Mouse (Mus musculus) macrophage (primary cell): Measurements from ENCODE around the gene Rere. TPM values are rescaled to one million over a fixed set of nuclear protein-coding genes. Genes with fewer than 3 reads are reported as not detected.

Source experiments
- H3K27ac ChIP-seq: fragments of 350-480 bp; formaldehyde crosslinking; 2 replicates; pipeline ENCODE4 v1.9.0; 2021
- H3K36me3 ChIP-seq: fragments of 350-480 bp; formaldehyde crosslinking; 2 replicates; pipeline ENCODE4 v1.9.0; 2021; ENCODE audit errors: inconsistent target
- H3K4me3 ChIP-seq: fragments of 350-480 bp; formaldehyde crosslinking; 2 replicates; pipeline ENCODE4 v1.9.0; 2021; ENCODE audit errors: inconsistent target
- H3K79me2 ChIP-seq: fragments of 350-480 bp; formaldehyde crosslinking; 2 replicates; pipeline ENCODE4 v1.9.0; 2021; ENCODE audit errors: inconsistent target
- WGBS: methylation state at CpG from one replicate; pipeline ENCODE4 v1.1.7; 2026; ENCODE audit warnings: inconsistent platforms; ENCODE audit not compliant: missing documents; 5-methylcytosine and 5-hydroxymethylcytosine counted together
- polyA plus RNA-seq: library from polyadenylated mRNA; stranded (reverse); fragments of 250-400 nt; gene quantifications from 3 replicates; pipeline ENCODE4 v1.2.4, GENCODE M21; 2018; ENCODE audit warnings: inconsistent platforms

Gene Rere
- polyA plus RNA-seq, 1 experiment from 2014 or later, result 55.3 TPM

DNA sequence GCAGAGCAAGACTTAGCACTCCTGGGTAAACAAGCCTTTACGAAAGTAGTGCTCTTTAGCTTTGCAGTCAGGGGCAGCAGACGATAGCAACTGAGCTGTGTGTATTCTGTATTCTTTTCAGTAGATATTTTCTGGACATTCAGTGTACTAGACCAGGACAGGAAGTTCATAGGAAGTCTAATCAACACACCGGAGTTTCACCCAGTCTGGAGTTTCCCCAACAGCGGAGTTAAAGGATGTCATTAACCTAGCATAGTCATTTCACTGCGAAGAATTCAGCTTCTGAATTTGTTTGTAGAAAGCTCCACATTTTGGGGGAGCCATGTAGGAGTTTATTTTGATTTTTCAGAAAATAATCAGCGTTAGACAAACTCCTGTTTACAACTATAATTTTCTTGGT lies 125.4 kb downstream of the Rere start:
- Histone ChIP-seq H3K36me3 (no peaks in the 10 kb centered on the region; the same call in 1 of the 2 replicates), H3K4me3 (no peak overlapping the region), H3K27ac (no peak overlapping the region), H3K79me2 (peaks cover 20% of the 10 kb centered on the region; the same call in 1 of the 2 replicates)
- 86% methylated on average over 5 of the region's 6 CpGs for WGBS

GRCm38 (mm10) chr4:150414296-150414695 lies 132.8 kb downstream of the Rere start:
- Histone ChIP-seq H3K79me2 (no peaks in the 10 kb centered on the region; the same call in 1 of the 2 replicates), H3K36me3 (no peaks in the 10 kb centered on the region)
- 95% methylated on average over 5 of the region's 5 CpGs for WGBS

DNA sequence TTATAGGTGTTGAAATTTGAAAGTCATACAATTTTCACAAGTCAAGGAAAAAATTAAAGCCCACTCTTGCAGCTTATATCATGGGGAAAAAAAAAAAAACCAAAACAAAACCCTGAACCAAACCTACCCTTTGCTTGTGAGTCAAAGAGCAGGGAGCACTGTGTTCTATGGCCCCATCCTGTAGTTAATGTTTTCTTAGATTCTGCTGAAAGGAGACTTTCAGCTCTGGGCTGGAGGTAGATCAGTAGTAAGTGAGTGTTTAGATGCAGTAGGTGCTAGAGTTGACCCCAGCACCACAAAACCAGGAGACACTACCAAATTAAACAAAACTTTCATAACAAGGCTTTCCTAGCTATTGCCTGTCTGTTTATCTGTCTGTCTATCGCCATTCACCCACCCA lies 133.3 kb downstream of the Rere start:
- Histone ChIP-seq H3K27ac (no peak overlapping the region), H3K4me3 (no peak overlapping the region), H3K36me3 (no peaks in the 10 kb centered on the region), H3K79me2 (no peaks in the 10 kb centered on the region; the same call in 1 of the 2 replicates)
- WGBS, result 100% methylated on average over 1 of the region's 1 CpGs

More at GRCm38 (mm10) chr4:150414296-150414695, 132.8 kb downstream of the Rere start:
- Histone ChIP-seq H3K27ac (no peak overlapping the region), H3K4me3 (no peak overlapping the region)

DNA sequence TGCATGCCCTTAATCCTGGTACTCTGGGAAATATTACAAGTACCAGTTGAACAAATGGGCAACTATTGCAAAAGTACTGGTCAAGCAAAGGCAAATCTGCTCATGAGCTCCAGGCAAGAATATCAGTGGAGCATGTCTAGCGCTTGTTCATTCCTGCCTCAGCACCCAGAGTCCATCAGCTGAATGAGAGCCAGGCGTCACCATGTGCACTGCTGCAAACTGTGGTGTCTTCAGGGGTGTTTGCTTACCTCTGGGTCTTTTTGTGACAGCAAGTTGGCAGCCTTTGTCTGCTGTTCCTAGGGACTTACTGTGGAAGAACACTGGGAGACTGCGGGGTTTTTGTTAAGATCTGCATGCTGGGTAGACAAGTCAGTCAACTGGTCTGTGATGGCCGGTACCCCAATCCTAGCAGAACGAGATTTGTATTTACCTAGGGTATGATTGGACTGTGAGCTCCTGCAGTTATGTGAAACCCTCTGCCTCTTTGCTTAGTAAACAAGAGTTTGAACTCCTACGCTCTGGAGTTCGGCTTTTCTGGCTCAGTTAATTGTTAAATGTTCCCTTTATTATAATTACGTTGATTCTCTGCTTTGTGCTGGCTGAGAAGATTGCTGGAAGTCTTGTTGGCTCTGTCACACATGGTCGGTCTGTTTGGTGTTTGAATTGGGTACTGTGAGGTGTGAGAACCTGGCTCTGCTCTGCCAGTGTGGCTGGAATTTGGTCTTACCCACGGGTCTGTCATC lies 134.0 kb downstream of the Rere start:
- no peak overlapping the region for H3K27ac ChIP-seq
- no peak overlapping the region for H3K4me3 ChIP-seq
- 97% methylated on average over 10 of the region's 10 CpGs for WGBS
- no peaks in the 10 kb centered on the region; the same call in 1 of the 2 replicates for H3K79me2 ChIP-seq
- no peaks in the 10 kb centered on the region for H3K36me3 ChIP-seq

GRCm38 (mm10) chr4:150420576-150421263 lies 139.3 kb downstream of the Rere start:
- 92% methylated on average over 10 of the region's 10 CpGs for WGBS
- no peak overlapping the region for H3K27ac ChIP-seq
- no peaks in the 10 kb centered on the region for H3K36me3 ChIP-seq
- H3K79me2 ChIP-seq, result no peaks in the 10 kb centered on the region; the same call in 1 of the 2 replicates
- no peak overlapping the region for H3K4me3 ChIP-seq

DNA sequence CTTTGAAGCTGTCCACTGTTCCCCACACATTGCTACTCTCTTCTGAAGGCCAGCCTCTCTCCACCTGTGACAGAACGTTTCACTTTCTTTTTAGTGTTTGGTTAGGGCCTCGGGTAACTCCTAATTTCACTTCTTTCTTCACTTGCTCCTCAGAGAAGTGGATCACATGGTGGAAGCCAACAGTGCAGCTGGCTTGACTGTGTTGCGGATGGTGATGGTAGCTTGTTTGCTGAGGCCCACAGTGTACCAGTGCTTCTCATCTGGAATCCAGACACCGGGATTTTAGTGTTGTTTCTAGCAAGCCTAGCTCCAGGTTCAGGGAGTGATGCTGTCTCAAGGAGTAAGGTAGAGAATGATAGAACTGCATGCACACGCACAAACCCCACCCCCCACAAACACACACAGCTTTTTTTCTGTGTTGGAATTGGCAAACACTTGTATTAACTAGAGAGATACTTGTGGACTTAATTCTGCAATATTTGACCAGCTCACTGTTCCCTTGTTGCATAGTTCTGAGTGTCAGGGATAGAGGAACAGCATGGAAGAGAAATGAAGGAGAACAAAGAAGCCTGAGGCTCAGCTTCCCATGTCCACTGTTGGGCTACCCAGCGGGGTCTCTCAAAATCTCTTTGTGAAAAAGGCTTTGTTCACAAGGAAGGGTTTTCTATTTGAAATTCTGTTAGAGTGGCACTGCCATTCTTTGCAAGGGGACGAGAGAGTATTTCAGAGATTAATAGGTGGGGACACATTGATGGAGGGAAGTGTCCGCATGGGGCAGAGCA lies 144.8 kb downstream of the Rere start:
- Histone ChIP-seq H3K79me2 (no peaks in the 10 kb centered on the region), H3K27ac (no peak overlapping the region), H3K4me3 (no peak overlapping the region), H3K36me3 (no peaks in the 10 kb centered on the region)
- WGBS, result 64% methylated on average over 8 of the region's 8 CpGs

GRCm38 (mm10) chr4:150426880-150427476 lies 145.5 kb downstream of the Rere start:
- no peaks in the 10 kb centered on the region for H3K79me2 ChIP-seq

DNA sequence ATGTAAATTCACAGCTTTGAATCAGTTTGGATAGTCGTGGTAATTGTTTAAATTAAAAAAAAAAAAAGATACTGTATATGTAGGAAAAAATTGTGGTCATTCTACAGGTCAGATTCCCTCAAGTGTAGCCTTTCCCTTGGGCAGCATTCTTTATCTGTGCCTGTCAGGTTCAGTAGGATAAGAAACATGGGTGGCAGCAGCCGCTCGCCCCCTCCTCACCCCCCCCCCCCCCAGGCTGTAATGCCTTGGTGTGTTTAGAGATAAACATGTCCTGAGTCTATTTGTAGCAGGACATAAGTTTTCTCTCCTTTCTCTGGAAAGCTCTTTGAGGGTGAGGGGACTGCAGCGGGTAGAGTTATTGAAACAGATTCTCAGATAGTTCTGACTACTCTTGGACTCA lies 147.3 kb downstream of the Rere start:
- no peak overlapping the region for H3K4me3 ChIP-seq
- H3K36me3 ChIP-seq, result no peaks in the 10 kb centered on the region
- no peak overlapping the region for H3K27ac ChIP-seq
- WGBS, result 88% methylated on average over 4 of the region's 4 CpGs
- H3K79me2 ChIP-seq, result no peaks in the 10 kb centered on the region

More at GRCm38 (mm10) chr4:150426880-150427476, 145.5 kb downstream of the Rere start:
- H3K36me3 ChIP-seq, result no peaks in the 10 kb centered on the region
- no peak overlapping the region for H3K27ac ChIP-seq
- 89% methylated on average over 5 of the region's 5 CpGs for WGBS
- H3K4me3 ChIP-seq, result no peak overlapping the region

DNA sequence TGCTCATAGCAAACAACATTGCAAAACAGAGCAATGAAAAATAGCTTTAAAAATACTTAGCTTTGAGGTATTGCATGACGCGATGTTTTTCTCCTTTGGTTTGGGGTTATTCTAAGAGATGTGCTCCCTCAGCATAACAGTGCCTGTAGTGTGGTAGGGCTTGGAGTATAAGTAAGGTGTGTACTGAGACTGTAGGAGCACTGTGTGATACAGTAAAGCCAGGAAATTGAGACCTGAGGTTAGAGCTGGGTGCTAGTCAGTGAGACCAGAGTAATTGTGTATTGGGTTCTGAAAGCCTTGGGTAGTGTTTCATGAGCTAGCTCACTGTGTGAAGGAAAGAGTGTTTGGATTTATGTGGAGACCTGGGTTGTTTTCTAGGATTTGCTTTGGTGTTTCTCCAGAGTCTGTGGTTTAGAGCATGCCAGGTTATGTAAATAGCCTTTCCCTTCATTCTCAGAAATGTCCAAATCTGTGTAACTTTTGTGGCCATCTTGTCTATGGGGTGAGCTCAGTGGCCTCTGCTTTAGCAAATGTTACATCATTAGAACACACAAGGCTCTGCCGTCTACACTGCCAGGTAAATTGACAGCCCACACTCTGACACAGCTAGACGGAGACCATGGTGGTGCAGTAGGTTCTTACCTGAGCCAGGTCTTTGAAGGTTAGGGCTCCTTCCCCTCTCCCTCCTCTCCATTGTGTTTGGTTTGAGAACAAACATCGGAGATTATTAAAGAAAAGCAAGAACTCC lies 152.6 kb downstream of the Rere start:
- WGBS, result 92% methylated on average over 5 of the region's 5 CpGs
- H3K27ac ChIP-seq, result no peak overlapping the region

DNA sequence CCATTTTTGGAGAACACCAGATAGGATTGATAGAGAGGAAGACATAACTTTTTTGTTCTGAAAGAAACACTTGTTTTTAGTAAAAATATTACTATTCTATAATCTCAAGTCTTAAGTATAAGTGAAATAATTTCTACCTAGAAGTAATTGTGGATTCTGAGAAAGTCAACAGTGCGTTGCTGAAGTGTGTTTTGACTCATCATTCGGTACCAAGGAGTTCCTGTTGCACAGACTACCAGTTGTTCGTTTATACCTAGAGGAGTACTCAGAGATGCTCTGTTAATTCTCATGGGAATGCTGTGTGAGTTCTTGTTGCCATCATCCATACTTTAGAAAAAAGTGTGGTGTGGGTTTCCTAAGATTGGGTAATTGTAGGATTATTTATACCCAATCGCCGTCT lies 154.1 kb downstream of the Rere start:
- H3K79me2 ChIP-seq, result no peaks in the 10 kb centered on the region
- no peak overlapping the region for H3K27ac ChIP-seq
- H3K4me3 ChIP-seq, result no peak overlapping the region
- no peaks in the 10 kb centered on the region for H3K36me3 ChIP-seq
- 93% methylated on average over 5 of the region's 5 CpGs for WGBS

More for the DNA sequence above, 152.6 kb downstream of the Rere start:
- no peaks in the 10 kb centered on the region for H3K36me3 ChIP-seq
- no peak overlapping the region for H3K4me3 ChIP-seq
- no peaks in the 10 kb centered on the region for H3K79me2 ChIP-seq

DNA sequence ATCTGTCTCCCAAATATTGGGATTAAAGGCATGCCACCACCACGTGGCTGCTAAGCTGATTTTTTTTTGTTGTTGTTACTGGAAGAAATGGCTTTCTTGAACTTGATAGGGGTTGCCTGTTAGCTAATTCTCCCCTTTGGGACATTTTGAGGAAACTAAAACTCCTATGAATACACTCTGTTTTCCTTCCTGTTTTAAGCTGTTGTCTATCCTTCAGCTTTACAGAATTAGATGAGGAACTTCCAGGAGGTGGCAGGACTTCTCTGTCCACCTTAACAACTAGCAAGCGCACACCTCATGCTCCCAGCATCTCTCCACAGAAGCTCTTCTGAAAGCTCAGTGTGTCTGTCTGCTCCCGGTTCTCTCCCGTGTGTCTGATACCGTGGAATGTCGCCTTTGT lies 157.2 kb downstream of the Rere start:
- no peaks in the 10 kb centered on the region for H3K79me2 ChIP-seq
- H3K36me3 ChIP-seq, result no peaks in the 10 kb centered on the region
- no peak overlapping the region for H3K27ac ChIP-seq
- H3K4me3 ChIP-seq, result no peak overlapping the region
- 83% methylated on average over 6 of the region's 6 CpGs for WGBS

- no peaks in the 10 kb centered on the region for H3K36me3 ChIP-seq
- H3K4me3 ChIP-seq, result no peak overlapping the region
- 93% methylated on average over 10 of the region's 10 CpGs for WGBS
- H3K27ac ChIP-seq, result no peak overlapping the region
- no peaks in the 10 kb centered on the region for H3K79me2 ChIP-seq
These were observed 160.5 kb downstream of the Rere start for GRCm38 (mm10) chr4:150441931-150442330.

- Histone ChIP-seq H3K4me3 (no peak overlapping the region), H3K27ac (no peak overlapping the region), H3K36me3 (no peaks in the 10 kb centered on the region), H3K79me2 (no peaks in the 10 kb centered on the region)
- WGBS, result 97% methylated on average over 3 of the region's 3 CpGs
These were observed 162.6 kb downstream of the Rere start for GRCm38 (mm10) chr4:150444068-150444467.

GRCm38 (mm10) chr4:150446617-150447016 lies 165.2 kb downstream of the Rere start:
- H3K27ac ChIP-seq, result no peak overlapping the region
- H3K79me2 ChIP-seq, result no peaks in the 10 kb centered on the region
- 94% methylated on average over 4 of the region's 4 CpGs for WGBS
- H3K36me3 ChIP-seq, result no peaks in the 10 kb centered on the region
- H3K4me3 ChIP-seq, result no peak overlapping the region
